Mouse (Mus musculus) midbrain, postnatal 0 days (tissue): ENCODE data around the gene Aup1. TPM values are rescaled to one million over a fixed set of nuclear protein-coding genes. Genes with fewer than 3 reads are reported as not detected.

Experiments
- ATAC-seq: fragments of 200-750 bp; cut with Nextera tagmentation; 2 replicates; pipeline ENCODE4 v1.8.0; 2017; ENCODE audit warnings: moderate number of reproducible peaks, mild to moderate bottlenecking, moderate TSS enrichment, moderate library complexity; ENCODE audit not compliant: low FRiP score
- DNase-seq: peaks from one replicate; pipeline ENCODE4 v3.0.0-alpha.2; 2015; ENCODE audit warnings: low spot score
- H3K27ac ChIP-seq: fragments of 300-500 bp; sonication (generic); 2 replicates; pipeline ENCODE4 v1.5.1; 2014; ENCODE audit warnings: low read depth, mild to moderate bottlenecking, low read length, mixed read lengths
- H3K27me3 ChIP-seq: fragments of 300-500 bp; sonication (generic); 2 replicates; pipeline ENCODE4 v1.6.1; 2014; ENCODE audit warnings: low read length, control low read depth, mixed read lengths; ENCODE audit not compliant: insufficient read depth
- H3K36me3 ChIP-seq: fragments of 300-500 bp; sonication (generic); 2 replicates; pipeline ENCODE4 v1.6.1; 2014; ENCODE audit warnings: low read length, control low read depth, mixed read lengths; ENCODE audit not compliant: insufficient read depth
- H3K4me1 ChIP-seq: fragments of 300-500 bp; sonication (generic); 2 replicates; pipeline ENCODE4 v1.6.1; 2014; ENCODE audit warnings: mild to moderate bottlenecking, control low read depth, antibody characterized with exemption, low read length, mixed read lengths; ENCODE audit not compliant: insufficient read depth
- H3K4me2 ChIP-seq: fragments of 300-500 bp; sonication (generic); 2 replicates; pipeline ENCODE4 v1.6.1; 2014; ENCODE audit warnings: low read depth, mild to moderate bottlenecking, low read length, mixed read lengths; ENCODE audit not compliant: poor library complexity, severe bottlenecking
- H3K4me3 ChIP-seq: fragments of 300-500 bp; sonication (generic); 2 replicates; pipeline ENCODE4 v1.5.1; 2014; ENCODE audit warnings: low read depth, mild to moderate bottlenecking, low read length, moderate library complexity
- H3K9ac ChIP-seq: fragments of 300-500 bp; sonication (generic); replicated peaks from 2 replicates; pipeline ENCODE4 v1.6.1; 2014; ENCODE audit warnings: mild to moderate bottlenecking, low read length, moderate library complexity, mixed read lengths; ENCODE audit not compliant: poor library complexity, severe bottlenecking
- H3K9me3 ChIP-seq: fragments of 300-500 bp; sonication (generic); 2 replicates; pipeline ENCODE4 v1.6.1; 2016; ENCODE audit warnings: low read length, control low read depth
- CTCF ChIP-seq: IDR thresholded peaks from 2 replicates; pipeline ENCODE4 v1.5.1; 2016; ENCODE audit warnings: antibody characterized with exemption, mild to moderate bottlenecking
- WGBS: fragments of 180-500 bp; shearing (Covaris S2); extraction: QIAGEN DNeasy Blood & Tissue Kit; methylation state at CpG from one replicate; pipeline ENCODE4 v1.1.7; 2014; 5-methylcytosine and 5-hydroxymethylcytosine counted together
- polyA plus RNA-seq: library from polyadenylated mRNA; unstranded; fragments of >200 nt; fragmentation: Nextera tagmentation; extraction: Ambion mirVana; gene quantifications from 2 replicates; pipeline ENCODE4 v1.2.1, GENCODE M21; 2015
- total RNA-seq: library from RNA; depleted of rRNA; stranded (reverse); fragments of >200 nt; gene quantifications from 2 replicates; pipeline ENCODE4 v1.2.3, GENCODE M21; 2014

The Aup1 gene
- total and polyA plus RNA-seq, 2 experiments from 2014 or later = 130 to 190 TPM

DNA sequence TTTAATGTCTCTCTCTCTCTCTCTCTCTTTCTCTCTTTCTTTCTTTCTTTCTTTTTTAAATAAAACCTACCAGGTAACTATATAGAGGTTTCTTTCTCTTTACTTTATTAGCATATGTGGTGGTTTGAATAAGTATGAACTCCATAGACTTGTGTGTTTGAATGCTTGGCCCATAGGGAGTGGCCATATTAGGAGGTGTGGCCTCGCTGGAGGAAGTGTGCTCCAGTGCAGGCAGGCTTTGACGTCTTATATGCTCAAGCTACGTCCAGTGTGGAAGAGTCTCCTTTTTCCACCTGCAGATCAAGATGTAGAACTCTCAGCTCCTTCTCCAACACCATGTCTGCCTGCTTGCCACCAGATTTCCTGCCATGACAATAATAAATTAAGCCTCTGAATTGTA is 35.3 kb upstream of the Aup1 start:
- TF ChIP-seq CTCF = no peak
- H3K27ac ChIP-seq = no peak overlapping the region
- ATAC-seq (no peak), DNase-seq (no peak)
- no peak overlapping the region for H3K4me2 ChIP-seq
- H3K36me3 ChIP-seq = no peaks in the 10 kb centered on the region
- no peaks in the 10 kb centered on the region for H3K4me1 ChIP-seq
- WGBS = 71% methylated on average over 3 of the region's 3 CpGs
- H3K9me3 ChIP-seq = no peaks in the 10 kb centered on the region
- no peak overlapping the region for H3K9ac ChIP-seq
- no peak overlapping the region for H3K4me3 ChIP-seq
- no peaks in the 10 kb centered on the region for H3K27me3 ChIP-seq

GRCm38 (mm10) chr6:83020121-83020520 is 34.2 kb upstream of the Aup1 start:
- 89% methylated on average over 6 of the region's 6 CpGs for WGBS
- DNase-seq = no peak

GRCm38 (mm10) chr6:83020836-83021593 is 33.3 kb upstream of the Aup1 start:
- ATAC-seq = no peak
- no peak for DNase-seq
- Histone ChIP-seq H3K4me1 (no peaks in the 10 kb centered on the region), H3K4me2 (no peak overlapping the region), H3K4me3 (no peak overlapping the region), H3K9ac (no peak overlapping the region), H3K9me3 (no peaks in the 10 kb centered on the region), H3K27ac (no peak overlapping the region), H3K36me3 (no peaks in the 10 kb centered on the region), H3K27me3 (no peaks in the 10 kb centered on the region)
- no peak for TF ChIP-seq CTCF
- 86% methylated on average over 4 of the region's 4 CpGs for WGBS

More at GRCm38 (mm10) chr6:83020121-83020520, 34.2 kb upstream of the Aup1 start:
- Histone ChIP-seq H3K4me1 (no peaks in the 10 kb centered on the region), H3K4me2 (no peak overlapping the region), H3K36me3 (no peaks in the 10 kb centered on the region), H3K9ac (no peak overlapping the region), H3K4me3 (no peak overlapping the region), H3K9me3 (no peaks in the 10 kb centered on the region), H3K27ac (no peak overlapping the region), H3K27me3 (no peaks in the 10 kb centered on the region)
- no peak for TF ChIP-seq CTCF
- no peak for ATAC-seq

- Histone ChIP-seq H3K27me3 (no peaks in the 10 kb centered on the region), H3K4me1 (no peaks in the 10 kb centered on the region), H3K9ac (no peak overlapping the region), H3K36me3 (no peaks in the 10 kb centered on the region), H3K27ac (no peak overlapping the region), H3K9me3 (no peaks in the 10 kb centered on the region), H3K4me2 (no peak overlapping the region), H3K4me3 (no peak overlapping the region)
- no peak for ATAC-seq
- 87% methylated on average over 9 of the region's 9 CpGs for WGBS
- no peak for TF ChIP-seq CTCF
- DNase-seq = no peak
Observed at GRCm38 (mm10) chr6:83023008-83023407, 31.3 kb upstream of the Aup1 start.

- Histone ChIP-seq H3K9ac (no peak overlapping the region), H3K27ac (no peak overlapping the region), H3K36me3 (no peaks in the 10 kb centered on the region), H3K4me3 (no peak overlapping the region), H3K27me3 (no peaks in the 10 kb centered on the region), H3K4me2 (no peak overlapping the region), H3K9me3 (no peaks in the 10 kb centered on the region), H3K4me1 (no peaks in the 10 kb centered on the region)
- ATAC-seq = no peak
- no peak for TF ChIP-seq CTCF
- DNase-seq = no peak
- WGBS = 97% methylated on average over 2 of the region's 2 CpGs
Observed at GRCm38 (mm10) chr6:83023786-83024185, 30.5 kb upstream of the Aup1 start.

- Histone ChIP-seq H3K4me1 (no peaks in the 10 kb centered on the region), H3K9ac (no peak overlapping the region), H3K4me2 (no peak overlapping the region), H3K36me3 (no peaks in the 10 kb centered on the region), H3K27ac (no peak overlapping the region), H3K9me3 (no peaks in the 10 kb centered on the region), H3K27me3 (no peaks in the 10 kb centered on the region), H3K4me3 (no peak overlapping the region)
- TF ChIP-seq CTCF = no peak
- DNase-seq (no peak), ATAC-seq (no peak)
- 73% methylated on average over 4 of the region's 4 CpGs for WGBS
Observed at GRCm38 (mm10) chr6:83024421-83024820, 29.9 kb upstream of the Aup1 start.
